Mouse (Mus musculus) brain, embryonic 14.5 days (tissue): ENCODE results near the gene Nfkb2. TPM values are rescaled to one million over a fixed set of nuclear protein-coding genes. Genes with fewer than 3 reads are reported as not detected.

Source experiments
- DNase-seq: peaks from one replicate; pipeline ENCODE4 v3.0.0-alpha.2; 2011; ENCODE audit warnings: low read depth
- CTCF ChIP-seq: fragments of 200-500 bp; IDR thresholded peaks from 2 replicates; pipeline ENCODE4 v1.5.1; 2012; ENCODE audit warnings: inconsistent platforms, mild to moderate bottlenecking, moderate library complexity, borderline replicate concordance; ENCODE audit not compliant: insufficient read depth, insufficient read length; ENCODE audit errors: extremely low read depth
- POLR2A ChIP-seq: fragments of 200-500 bp; IDR thresholded peaks from 2 replicates; pipeline ENCODE4 v1.6.1; 2012; ENCODE audit warnings: mild to moderate bottlenecking, inconsistent platforms, borderline replicate concordance; ENCODE audit not compliant: poor library complexity, insufficient read depth, insufficient read length, severe bottlenecking; ENCODE audit errors: extremely low read depth
- polyA plus RNA-seq: library from polyadenylated mRNA; depleted of rRNA; stranded (reverse); fragments of >200 nt; gene quantifications from 2 replicates; pipeline ENCODE4 v1.2.3, GENCODE M21; 2012; rRNA removed

The Nfkb2 gene
- 3.9 and 4.3 TPM in 2 replicates for polyA plus RNA-seq

GRCm38 (mm10) chr19:46304216-46304841, at the start of gene Nfkb2:
Nfkb2 (plus strand) TSS chr19:46304320.
- TF ChIP-seq POLR2A (no peak), CTCF (peak; percentile 95)
- peak; percentile 90 for DNase-seq

- TF ChIP-seq CTCF, result no peak
- TF ChIP-seq POLR2A, result no peak
- DNase-seq, result no peak
Observed at GRCm38 (mm10) chr19:46264762-46265161, 39.4 kb upstream of the Nfkb2 start.

DNA sequence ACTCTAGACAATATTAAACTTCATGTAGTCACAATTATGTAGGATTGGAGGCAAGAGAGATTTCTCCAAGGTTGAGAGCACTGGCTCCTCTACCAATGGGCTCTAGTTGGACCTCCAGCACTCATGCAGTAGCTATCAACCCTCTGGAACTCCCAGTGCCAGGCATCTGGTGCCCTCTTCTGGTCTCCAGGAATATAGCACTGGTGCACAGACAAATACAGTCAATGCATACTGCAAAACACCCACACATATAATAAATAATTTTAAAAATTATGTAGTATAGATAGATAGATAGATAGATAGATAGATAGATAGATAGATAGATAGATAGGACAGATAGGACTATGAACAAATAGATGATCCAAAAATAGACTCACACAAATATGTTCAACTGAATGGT, 28.8 kb upstream of the Nfkb2 start:
- DNase-seq, result peak; percentile 6
- TF ChIP-seq CTCF (peak; percentile 41; the same call in 1 of the 2 replicates), POLR2A (no peak)

DNA sequence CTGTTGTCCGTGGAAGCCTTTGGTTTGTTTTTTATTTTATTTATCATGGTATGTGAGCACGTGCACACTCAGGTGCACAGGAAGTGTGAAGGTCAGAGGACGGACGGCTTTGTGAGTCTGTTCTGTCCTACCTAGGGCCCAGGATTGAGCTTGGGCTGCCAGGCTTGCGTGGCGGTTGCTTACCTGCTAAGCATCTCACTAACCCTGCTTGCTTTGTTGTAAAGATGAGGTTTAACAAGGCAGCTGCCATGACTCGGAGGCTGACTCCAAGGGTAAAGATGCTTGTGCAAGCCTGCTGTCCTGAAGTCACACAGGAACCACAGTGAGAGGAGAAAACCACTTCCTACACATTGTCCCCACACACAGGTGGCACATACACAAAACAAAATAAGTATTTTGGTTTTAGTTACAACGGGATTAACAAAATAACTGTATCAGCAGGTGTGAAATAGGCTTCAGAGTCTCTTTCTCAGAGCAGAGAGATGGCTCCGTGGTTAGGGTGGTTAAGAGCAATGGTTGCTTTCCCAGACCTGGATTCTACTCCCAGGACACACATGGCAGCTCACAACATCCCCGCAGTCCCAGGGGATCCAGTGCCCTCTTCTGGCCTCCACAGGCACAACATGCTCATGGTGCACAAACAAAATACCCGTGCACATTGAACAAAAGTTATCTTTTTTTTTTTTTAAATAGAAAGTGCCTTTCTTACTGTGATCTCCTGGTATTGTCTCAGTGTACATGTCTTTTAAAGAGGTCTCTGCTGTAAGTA, 21.9 kb upstream of the Nfkb2 start:
- TF ChIP-seq CTCF, result no peak
- no peak for TF ChIP-seq POLR2A
- no peak for DNase-seq

DNA sequence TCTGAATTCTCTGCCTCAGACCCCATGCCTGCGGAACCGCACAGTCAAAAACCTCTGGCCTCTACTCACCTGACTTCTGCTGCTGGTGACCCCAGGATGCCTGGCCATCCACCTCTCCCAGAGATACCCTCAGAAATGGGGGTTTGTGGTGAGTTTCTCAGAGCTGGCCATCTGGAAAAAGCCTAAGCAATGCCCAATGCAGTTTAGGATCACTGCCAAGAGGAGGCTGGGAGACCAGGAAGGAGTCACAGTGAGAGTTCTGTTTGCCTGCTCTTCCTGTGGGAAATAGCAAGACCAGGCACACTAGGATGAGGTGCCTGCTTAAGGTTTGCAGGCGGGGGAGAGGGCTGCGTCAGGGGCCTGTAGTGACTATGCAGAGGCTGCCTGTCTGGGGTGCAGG, 19.4 kb upstream of the Nfkb2 start:
- TF ChIP-seq CTCF (no peak), POLR2A (no peak)
- DNase-seq, result no peak

DNA sequence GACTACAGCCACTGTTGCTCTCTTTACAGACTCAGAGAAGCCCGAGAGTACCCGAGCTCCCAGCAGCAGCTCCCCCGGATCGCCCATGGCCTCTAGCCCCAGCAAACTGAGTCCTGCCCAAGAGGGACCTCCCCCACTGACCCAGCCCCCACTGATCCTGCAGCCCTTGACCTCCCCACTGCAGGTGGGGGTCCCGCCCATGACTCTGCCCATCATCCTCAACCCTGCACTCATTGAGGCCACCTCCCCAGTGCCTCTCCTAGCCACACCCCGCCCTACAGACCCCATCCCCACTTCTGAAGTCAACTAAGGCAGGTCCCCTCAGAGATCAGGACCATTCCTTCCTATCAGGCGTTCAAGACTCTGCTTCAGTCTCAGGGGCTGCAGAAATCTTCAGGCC, 18.5 kb upstream of the Nfkb2 start:
- no peak for DNase-seq
- TF ChIP-seq CTCF (no peak), POLR2A (no peak)

DNA sequence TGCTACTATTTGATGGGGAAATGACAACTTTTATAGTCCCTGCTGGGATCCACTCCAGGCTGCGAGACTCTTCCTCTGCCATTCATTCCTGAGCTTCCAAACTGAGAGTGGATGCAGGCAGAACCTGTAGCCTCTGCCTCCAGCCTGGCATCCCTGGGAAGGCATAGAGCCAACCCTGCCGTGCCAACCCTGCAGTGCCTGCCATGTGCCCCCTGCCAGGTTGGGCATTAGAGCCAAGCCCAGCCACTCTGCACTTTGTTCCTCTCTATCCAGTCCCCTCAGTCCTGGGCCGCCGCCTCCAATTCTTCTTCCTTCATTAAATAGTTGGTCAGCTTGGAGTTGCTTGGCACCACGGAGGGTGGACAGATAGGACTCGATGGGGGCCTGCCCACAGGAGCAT, 18.1 kb upstream of the Nfkb2 start:
- DNase-seq, result peak; percentile 9
- TF ChIP-seq CTCF, result no peak

GRCm38 (mm10) chr19:46286926-46287325, 17.2 kb upstream of the Nfkb2 start:
- no peak for DNase-seq
- TF ChIP-seq POLR2A, result no peak
- TF ChIP-seq CTCF, result no peak

DNA sequence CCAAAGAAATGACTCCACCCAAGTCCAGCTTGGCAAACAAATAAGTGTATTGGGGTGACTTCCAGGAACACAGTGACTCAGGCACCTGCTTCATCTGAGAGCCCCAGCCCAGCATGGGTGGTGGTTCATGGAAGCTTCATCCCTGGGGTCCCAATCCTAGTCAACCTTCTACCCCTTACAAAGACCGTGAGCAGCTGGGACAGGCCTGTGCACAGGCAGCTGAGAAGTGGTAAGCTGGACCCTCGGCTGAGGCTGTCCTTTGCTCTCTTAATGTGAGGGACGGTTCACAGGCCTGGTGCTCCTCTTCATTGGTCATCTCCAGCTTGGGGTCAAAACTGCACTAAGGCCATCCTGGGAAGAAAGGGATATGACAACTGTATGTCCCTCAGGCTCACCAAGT, 16.6 kb upstream of the Nfkb2 start:
- TF ChIP-seq CTCF, result no peak
- no peak for TF ChIP-seq POLR2A
- DNase-seq, result no peak

- no peak for TF ChIP-seq POLR2A
- no peak for TF ChIP-seq CTCF
- DNase-seq, result no peak
Observed at GRCm38 (mm10) chr19:46290535-46291105, 13.5 kb upstream of the Nfkb2 start.

DNA sequence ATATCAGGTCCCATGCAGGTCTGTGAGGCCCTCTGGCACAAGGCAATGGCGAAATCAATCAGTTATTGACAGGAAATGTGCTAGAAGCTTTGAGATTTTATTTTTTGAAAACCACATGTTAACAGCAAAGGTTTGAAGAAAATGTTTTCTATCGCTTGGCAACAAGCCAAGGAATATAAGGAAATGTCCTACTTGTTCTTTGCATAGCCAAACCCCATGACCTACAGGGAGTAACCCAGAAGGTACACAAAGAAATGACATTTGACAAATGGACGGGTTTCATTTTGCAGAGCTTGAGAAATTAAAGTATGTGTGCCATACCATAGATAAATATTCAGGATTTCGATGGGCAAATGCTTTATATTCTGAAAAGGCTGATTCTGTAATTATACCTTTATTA, 7.2 kb upstream of the Nfkb2 start:
- TF ChIP-seq CTCF (no peak), POLR2A (no peak)
- DNase-seq, result no peak
